Mouse (Mus musculus): ENCODE results near the gene Rhobtb3.
"Not testable (repeated sequence)": the region's sequence is repeated elsewhere in the genome, so short reads cannot be mapped to it uniquely, and the experiment has no call there.

DNA sequence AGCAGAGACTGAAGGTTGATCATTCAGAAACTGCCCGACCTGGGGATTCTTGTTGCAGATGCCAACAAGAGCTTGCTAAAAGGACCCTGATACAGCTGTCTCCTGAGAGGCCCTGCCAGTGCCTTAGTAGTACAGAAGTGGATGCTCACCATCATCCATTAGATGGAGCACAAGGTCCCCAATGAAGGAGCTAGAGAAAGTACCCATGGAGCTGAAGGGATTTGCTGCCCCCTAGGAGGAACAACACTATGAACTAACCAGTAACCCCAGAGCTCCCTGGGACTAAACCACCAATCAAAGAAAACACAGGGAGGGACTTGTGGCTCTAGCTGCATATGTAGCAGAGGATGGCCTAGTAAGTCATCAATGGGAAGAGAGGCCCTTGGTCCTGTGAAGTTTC lies 42.8 kb downstream of the Rhobtb3 start:
- not testable (repeated sequence) for TF ChIP-seq POLR2A (IDR thresholded peaks at IDR 0.05; ENCODE audit: extremely low read depth, insufficient read depth, low read length); CTCF (IDR thresholded peaks at IDR 0.05; ENCODE audit: low read depth, low read length)
